Mouse (Mus musculus) neural tube, embryonic 15.5 days (tissue): ENCODE measurements around the gene Akap13. TPM values are rescaled to one million over a fixed set of nuclear protein-coding genes. Genes with fewer than 3 reads are reported as not detected.

ENCODE experiments used
- ATAC-seq: fragments of 200-750 bp; cut with Nextera tagmentation; 2 replicates; pipeline ENCODE4 v1.8.0; 2017; ENCODE audit warnings: mild to moderate bottlenecking, moderate TSS enrichment, moderate library complexity; ENCODE audit not compliant: low FRiP score
- H3K27ac ChIP-seq: fragments of 300-500 bp; sonication (generic); replicated peaks from 2 replicates; pipeline ENCODE4 v1.5.1; 2015; ENCODE audit warnings: mild to moderate bottlenecking, inconsistent platforms
- H3K27me3 ChIP-seq: fragments of 300-500 bp; sonication (generic); replicated peaks from 2 replicates; pipeline ENCODE4 v1.6.1; 2015; ENCODE audit warnings: inconsistent platforms
- H3K36me3 ChIP-seq: fragments of 300-500 bp; sonication (generic); 2 replicates; pipeline ENCODE4 v1.6.1; 2015; ENCODE audit warnings: inconsistent platforms
- H3K4me1 ChIP-seq: fragments of 300-500 bp; sonication (generic); 2 replicates; pipeline ENCODE4 v1.6.1; 2015; ENCODE audit warnings: inconsistent platforms
- H3K4me2 ChIP-seq: fragments of 300-500 bp; sonication (generic); 2 replicates; pipeline ENCODE4 v1.6.1; 2015; ENCODE audit warnings: inconsistent platforms, mild to moderate bottlenecking, moderate library complexity
- H3K4me3 ChIP-seq: fragments of 300-500 bp; sonication (generic); replicated peaks from 2 replicates; pipeline ENCODE4 v1.5.1; 2015; ENCODE audit warnings: mild to moderate bottlenecking, inconsistent platforms
- H3K9ac ChIP-seq: fragments of 300-500 bp; sonication (generic); replicated peaks from 2 replicates; pipeline ENCODE4 v1.6.1; 2015; ENCODE audit warnings: mild to moderate bottlenecking, inconsistent platforms
- H3K9me3 ChIP-seq: fragments of 300-500 bp; sonication (generic); replicated peaks from 2 replicates; pipeline ENCODE4 v1.6.1; 2016; ENCODE audit warnings: inconsistent platforms
- WGBS: fragments of 180-500 bp; shearing (Covaris S2); methylation state at CpG from one replicate; pipeline ENCODE4 v1.1.7; 2015; ENCODE audit warnings: mixed read lengths; 5-methylcytosine and 5-hydroxymethylcytosine counted together
- polyA plus RNA-seq: library from polyadenylated mRNA; unstranded; fragments of >200 nt; fragmentation: Nextera tagmentation; extraction: Ambion mirVana; gene quantifications from 2 replicates; pipeline ENCODE4 v1.2.1, GENCODE M21; 2015

Akap13 gene
- polyA plus RNA-seq, 1 experiment from 2014 or later, result 14.3 TPM

- H3K9ac ChIP-seq, result no peak overlapping the region
- no peak for ATAC-seq
- no peak overlapping the region for H3K4me2 ChIP-seq
- no peak overlapping the region for H3K27ac ChIP-seq
- H3K36me3 ChIP-seq, result no peaks in the 10 kb centered on the region
- no peaks in the 10 kb centered on the region for H3K9me3 ChIP-seq
- no peak overlapping the region for H3K4me3 ChIP-seq
- H3K27me3 ChIP-seq, result no peaks in the 10 kb centered on the region
- H3K4me1 ChIP-seq, result 0 out of 2 replicates have a peak, but pooled peaks cover 2% of the 10 kb centered on the region
These were observed 262.0 kb downstream of the Akap13 start for GRCm38 (mm10) chr7:75717349-75717748.

GRCm38 (mm10) chr7:75721302-75721701, 266.0 kb downstream of the Akap13 start:
- Histone ChIP-seq H3K4me2 (no peak overlapping the region), H3K4me1 (no peaks in the 10 kb centered on the region), H3K36me3 (peaks cover 12% of the 10 kb centered on the region; the same call in 1 of the 2 replicates), H3K9ac (no peak overlapping the region), H3K27ac (no peak overlapping the region), H3K9me3 (no peaks in the 10 kb centered on the region), H3K4me3 (no peak overlapping the region), H3K27me3 (no peaks in the 10 kb centered on the region)
- no peak for ATAC-seq
- WGBS, result 82% methylated on average over 4 of the region's 4 CpGs

- Histone ChIP-seq H3K36me3 (peaks cover 22% of the 10 kb centered on the region), H3K4me2 (no peak overlapping the region), H3K9ac (no peak overlapping the region), H3K9me3 (no peaks in the 10 kb centered on the region), H3K4me1 (no peaks in the 10 kb centered on the region), H3K27me3 (no peaks in the 10 kb centered on the region), H3K4me3 (no peak overlapping the region), H3K27ac (no peak overlapping the region)
- 100% methylated on average over 1 of the region's 1 CpGs for WGBS
- no peak for ATAC-seq
These were observed 268.7 kb downstream of the Akap13 start for GRCm38 (mm10) chr7:75724012-75724411.

- peaks cover 28% of the 10 kb centered on the region for H3K36me3 ChIP-seq
- no peaks in the 10 kb centered on the region for H3K27me3 ChIP-seq
- H3K9me3 ChIP-seq, result no peaks in the 10 kb centered on the region
- H3K4me3 ChIP-seq, result no peak overlapping the region
- H3K4me2 ChIP-seq, result no peak overlapping the region
- WGBS, result 88% methylated on average over 6 of the region's 6 CpGs
- no peak overlapping the region for H3K27ac ChIP-seq
- no peak for ATAC-seq
- H3K9ac ChIP-seq, result no peak overlapping the region
- no peaks in the 10 kb centered on the region for H3K4me1 ChIP-seq
These were observed 270.6 kb downstream of the Akap13 start for GRCm38 (mm10) chr7:75725899-75726298.

GRCm38 (mm10) chr7:75726867-75727266, 271.5 kb downstream of the Akap13 start:
- Histone ChIP-seq H3K27me3 (no peaks in the 10 kb centered on the region), H3K9ac (no peak overlapping the region), H3K36me3 (peaks cover 28% of the 10 kb centered on the region), H3K27ac (no peak overlapping the region), H3K4me3 (no peak overlapping the region), H3K4me2 (no peak overlapping the region), H3K4me1 (no peaks in the 10 kb centered on the region), H3K9me3 (no peaks in the 10 kb centered on the region)
- no peak for ATAC-seq
- WGBS, result 95% methylated on average over 9 of the region's 9 CpGs

GRCm38 (mm10) chr7:75729652-75730051, 274.3 kb downstream of the Akap13 start:
- no peaks in the 10 kb centered on the region for H3K27me3 ChIP-seq
- H3K36me3 ChIP-seq, result peaks cover 23% of the 10 kb centered on the region
- H3K9me3 ChIP-seq, result no peaks in the 10 kb centered on the region
- H3K4me2 ChIP-seq, result no peak overlapping the region
- H3K4me1 ChIP-seq, result no peaks in the 10 kb centered on the region
- no peak overlapping the region for H3K9ac ChIP-seq
- no peak overlapping the region for H3K4me3 ChIP-seq
- WGBS, result 91% methylated on average over 7 of the region's 7 CpGs
- no peak overlapping the region for H3K27ac ChIP-seq
- no peak for ATAC-seq

- Histone ChIP-seq H3K36me3 (peaks cover 23% of the 10 kb centered on the region), H3K27ac (no peak overlapping the region), H3K4me3 (no peak overlapping the region), H3K4me1 (no peaks in the 10 kb centered on the region), H3K9me3 (no peaks in the 10 kb centered on the region), H3K4me2 (no peak overlapping the region), H3K27me3 (no peaks in the 10 kb centered on the region), H3K9ac (no peak overlapping the region)
- no peak for ATAC-seq
- WGBS, result 68% methylated on average over 12 of the region's 12 CpGs
These were observed 274.9 kb downstream of the Akap13 start for GRCm38 (mm10) chr7:75730216-75730615.

- Histone ChIP-seq H3K27me3 (no peaks in the 10 kb centered on the region), H3K36me3 (peaks cover 23% of the 10 kb centered on the region), H3K9ac (no peak overlapping the region), H3K4me3 (no peak overlapping the region), H3K9me3 (no peaks in the 10 kb centered on the region), H3K4me2 (no peak overlapping the region), H3K27ac (no peak overlapping the region), H3K4me1 (no peaks in the 10 kb centered on the region)
- no peak for ATAC-seq
- WGBS, result 89% methylated on average over 2 of the region's 2 CpGs
These were observed 276.6 kb downstream of the Akap13 start for GRCm38 (mm10) chr7:75731951-75732350.

GRCm38 (mm10) chr7:75733166-75733565, 277.8 kb downstream of the Akap13 start:
- Histone ChIP-seq H3K36me3 (peaks cover 25% of the 10 kb centered on the region), H3K4me1 (no peaks in the 10 kb centered on the region), H3K27ac (no peak overlapping the region), H3K27me3 (no peaks in the 10 kb centered on the region), H3K9ac (no peak overlapping the region), H3K4me2 (no peak overlapping the region), H3K4me3 (no peak overlapping the region), H3K9me3 (no peaks in the 10 kb centered on the region)
- no peak for ATAC-seq
- WGBS, result 89% methylated on average over 2 of the region's 2 CpGs

GRCm38 (mm10) chr7:75739075-75739725, 283.9 kb downstream of the Akap13 start:
- peak; percentile 83 for ATAC-seq
- peak overlapping the region; percentile 38 for H3K4me2 ChIP-seq
- H3K4me3 ChIP-seq, result no peak overlapping the region
- 33% methylated on average over 10 of the region's 10 CpGs for WGBS
- H3K4me1 ChIP-seq, result peaks cover 3% of the 10 kb centered on the region
- H3K27ac ChIP-seq, result no peak overlapping the region
- H3K9ac ChIP-seq, result no peak overlapping the region
- no peaks in the 10 kb centered on the region for H3K27me3 ChIP-seq
- no peaks in the 10 kb centered on the region for H3K9me3 ChIP-seq
- peaks cover 12% of the 10 kb centered on the region; the same call in 1 of the 2 replicates for H3K36me3 ChIP-seq

- H3K4me3 ChIP-seq, result no peak overlapping the region
- H3K36me3 ChIP-seq, result peaks cover 8% of the 10 kb centered on the region; the same call in 1 of the 2 replicates
- ATAC-seq, result no peak
- H3K4me2 ChIP-seq, result no peak overlapping the region
- no peaks in the 10 kb centered on the region for H3K4me1 ChIP-seq
- no peaks in the 10 kb centered on the region for H3K27me3 ChIP-seq
- H3K9me3 ChIP-seq, result no peaks in the 10 kb centered on the region
- H3K27ac ChIP-seq, result no peak overlapping the region
- H3K9ac ChIP-seq, result no peak overlapping the region
- WGBS, result 54% methylated on average over 2 of the region's 2 CpGs
These were observed 289.2 kb downstream of the Akap13 start for GRCm38 (mm10) chr7:75744528-75744927.

GRCm38 (mm10) chr7:75744978-75745638, 289.8 kb downstream of the Akap13 start:
- Histone ChIP-seq H3K9me3 (no peaks in the 10 kb centered on the region), H3K27ac (no peak overlapping the region), H3K4me2 (no peak overlapping the region), H3K9ac (no peak overlapping the region), H3K4me1 (no peaks in the 10 kb centered on the region), H3K27me3 (no peaks in the 10 kb centered on the region), H3K4me3 (no peak overlapping the region), H3K36me3 (peaks cover 8% of the 10 kb centered on the region; the same call in 1 of the 2 replicates)
- 76% methylated on average over 7 of the region's 7 CpGs for WGBS
- ATAC-seq, result no peak
